Mouse (Mus musculus) hindbrain, embryonic 16.5 days (tissue): Measurements from ENCODE around the gene Tmem185b. TPM values are rescaled to one million over a fixed set of nuclear protein-coding genes. Genes with fewer than 3 reads are reported as not detected.

ENCODE experiments used
- ATAC-seq: fragments of 200-750 bp; cut with Nextera tagmentation; 2 replicates; pipeline ENCODE4 v1.8.0; 2017; ENCODE audit warnings: moderate TSS enrichment, moderate library complexity
- H3K27ac ChIP-seq: fragments of 300-500 bp; sonication (generic); 2 replicates; pipeline ENCODE4 v1.5.1; 2014; ENCODE audit warnings: low read depth, mild to moderate bottlenecking, control low read depth, low read length, moderate library complexity
- H3K27me3 ChIP-seq: fragments of 300-500 bp; sonication (generic); replicated peaks from 2 replicates; pipeline ENCODE4 v1.6.1; 2014; ENCODE audit warnings: low read length; ENCODE audit not compliant: control insufficient read depth, insufficient read depth
- H3K36me3 ChIP-seq: fragments of 300-500 bp; sonication (generic); 2 replicates; pipeline ENCODE4 v1.6.1; 2014; ENCODE audit warnings: mild to moderate bottlenecking, low read length, moderate library complexity, mixed read lengths; ENCODE audit not compliant: control insufficient read depth, insufficient read depth
- H3K4me1 ChIP-seq: fragments of 300-500 bp; sonication (generic); 2 replicates; pipeline ENCODE4 v1.6.1; 2014; ENCODE audit warnings: low read depth, low read length; ENCODE audit not compliant: control insufficient read depth, insufficient read depth
- H3K4me2 ChIP-seq: fragments of 300-500 bp; sonication (generic); 2 replicates; pipeline ENCODE4 v1.6.1; 2014; ENCODE audit warnings: mild to moderate bottlenecking, low read length, control low read depth, moderate library complexity
- H3K4me3 ChIP-seq: fragments of 300-500 bp; sonication (generic); 2 replicates; pipeline ENCODE4 v1.5.1; 2014; ENCODE audit warnings: mild to moderate bottlenecking, low read length, control low read depth, moderate library complexity
- H3K9ac ChIP-seq: fragments of 300-500 bp; sonication (generic); 2 replicates; pipeline ENCODE4 v1.6.1; 2014; ENCODE audit warnings: low read depth, mild to moderate bottlenecking, control low read depth, low read length, moderate library complexity
- H3K9me3 ChIP-seq: fragments of 300-500 bp; sonication (generic); 2 replicates; pipeline ENCODE4 v1.6.1; 2014; ENCODE audit warnings: mild to moderate bottlenecking, low read length, moderate library complexity; ENCODE audit not compliant: control insufficient read depth
- WGBS: fragments of 180-500 bp; shearing (Covaris S2); extraction: QIAGEN DNeasy Blood & Tissue Kit; methylation state at CpG from one replicate; pipeline ENCODE4 v1.1.7; 2014; 5-methylcytosine and 5-hydroxymethylcytosine counted together
- polyA plus RNA-seq: library from polyadenylated mRNA; unstranded; fragments of >200 nt; fragmentation: Nextera tagmentation; extraction: Ambion mirVana; gene quantifications from 2 replicates; pipeline ENCODE4 v1.2.1, GENCODE M21; 2015

Tmem185b gene
- polyA plus RNA-seq, 1 experiment from 2014 or later, result 17.3 TPM

GRCm38 (mm10) chr1:119523826-119524225 is 2.1 kb upstream of the Tmem185b start:
- no peaks in the 10 kb centered on the region for H3K9me3 ChIP-seq
- 93% methylated on average over 7 of the region's 7 CpGs for WGBS

GRCm38 (mm10) chr1:119525004-119525444 is 936 bp upstream of the Tmem185b start:
- no peak for ATAC-seq
- Histone ChIP-seq H3K27ac (no peak overlapping the region), H3K9ac (peak overlapping the region; percentile 85), H3K27me3 (no peaks in the 10 kb centered on the region), H3K4me3 (peak overlapping the region; percentile 71), H3K9me3 (no peaks in the 10 kb centered on the region), H3K4me2 (peak overlapping the region; percentile 93), H3K4me1 (peaks cover 19% of the 10 kb centered on the region), H3K36me3 (peaks cover 13% of the 10 kb centered on the region)
- WGBS, result 9% methylated on average over 5 of the region's 5 CpGs

More at GRCm38 (mm10) chr1:119523826-119524225, 2.1 kb upstream of the Tmem185b start:
- Histone ChIP-seq H3K4me3 (no peak overlapping the region), H3K36me3 (peaks cover 8% of the 10 kb centered on the region), H3K9ac (no peak overlapping the region), H3K27me3 (no peaks in the 10 kb centered on the region), H3K4me2 (no peak overlapping the region), H3K27ac (no peak overlapping the region), H3K4me1 (peaks cover 19% of the 10 kb centered on the region)
- ATAC-seq, result no peak

GRCm38 (mm10) chr1:119530941-119531340 is 5.0 kb downstream of the Tmem185b start:
- H3K4me3 ChIP-seq, result no peak overlapping the region
- H3K27me3 ChIP-seq, result no peaks in the 10 kb centered on the region
- ATAC-seq, result no peak
- no peak overlapping the region for H3K9ac ChIP-seq
- no peak overlapping the region for H3K27ac ChIP-seq
- H3K4me2 ChIP-seq, result no peak overlapping the region
- peaks cover 13% of the 10 kb centered on the region for H3K36me3 ChIP-seq
- WGBS, result 93% methylated on average over 13 of the region's 13 CpGs
- H3K4me1 ChIP-seq, result peaks cover 7% of the 10 kb centered on the region
- H3K9me3 ChIP-seq, result no peaks in the 10 kb centered on the region

- no peak overlapping the region for H3K4me2 ChIP-seq
- no peak for ATAC-seq
- no peak overlapping the region for H3K9ac ChIP-seq
- no peak overlapping the region for H3K27ac ChIP-seq
- peaks cover 13% of the 10 kb centered on the region for H3K36me3 ChIP-seq
- H3K4me3 ChIP-seq, result no peak overlapping the region
- H3K4me1 ChIP-seq, result no peaks in the 10 kb centered on the region
- 97% methylated on average over 5 of the region's 6 CpGs for WGBS
- no peaks in the 10 kb centered on the region for H3K9me3 ChIP-seq
- no peaks in the 10 kb centered on the region for H3K27me3 ChIP-seq
These were observed 6.2 kb downstream of the Tmem185b start for GRCm38 (mm10) chr1:119532165-119532564.

GRCm38 (mm10) chr1:119533093-119533805 is 7.3 kb downstream of the Tmem185b start:
- Histone ChIP-seq H3K36me3 (peaks cover 9% of the 10 kb centered on the region), H3K9ac (no peak overlapping the region), H3K9me3 (no peaks in the 10 kb centered on the region), H3K4me2 (no peak overlapping the region), H3K27ac (no peak overlapping the region), H3K4me1 (no peaks in the 10 kb centered on the region), H3K27me3 (no peaks in the 10 kb centered on the region), H3K4me3 (no peak overlapping the region)
- peak; percentile 80 for ATAC-seq
- 72% methylated on average over 18 of the region's 18 CpGs for WGBS

- WGBS, result 97% methylated on average over 5 of the region's 5 CpGs
- no peak overlapping the region for H3K27ac ChIP-seq
- no peaks in the 10 kb centered on the region for H3K27me3 ChIP-seq
- no peaks in the 10 kb centered on the region for H3K9me3 ChIP-seq
- H3K9ac ChIP-seq, result no peak overlapping the region
- no peaks in the 10 kb centered on the region; the same call in 1 of the 2 replicates for H3K36me3 ChIP-seq
- no peak overlapping the region for H3K4me2 ChIP-seq
- ATAC-seq, result no peak
- H3K4me3 ChIP-seq, result no peak overlapping the region
- no peaks in the 10 kb centered on the region for H3K4me1 ChIP-seq
These were observed 8.4 kb downstream of the Tmem185b start for GRCm38 (mm10) chr1:119534341-119534740.

- Histone ChIP-seq H3K27ac (no peak overlapping the region), H3K9me3 (no peaks in the 10 kb centered on the region), H3K4me3 (no peak overlapping the region), H3K9ac (no peak overlapping the region), H3K4me2 (no peak overlapping the region), H3K27me3 (no peaks in the 10 kb centered on the region), H3K36me3 (no peaks in the 10 kb centered on the region), H3K4me1 (no peaks in the 10 kb centered on the region)
- 89% methylated on average over 2 of the region's 2 CpGs for WGBS
- ATAC-seq, result no peak
These were observed 10.2 kb downstream of the Tmem185b start for GRCm38 (mm10) chr1:119536122-119536521.

- H3K4me2 ChIP-seq, result no peak overlapping the region
- H3K9me3 ChIP-seq, result no peaks in the 10 kb centered on the region
- H3K36me3 ChIP-seq, result no peaks in the 10 kb centered on the region
- H3K27ac ChIP-seq, result no peak overlapping the region
- ATAC-seq, result no peak
- 92% methylated on average over 6 of the region's 6 CpGs for WGBS
- H3K4me3 ChIP-seq, result no peak overlapping the region
- no peaks in the 10 kb centered on the region for H3K27me3 ChIP-seq
- H3K9ac ChIP-seq, result no peak overlapping the region
- H3K4me1 ChIP-seq, result no peaks in the 10 kb centered on the region
These were observed 11.7 kb downstream of the Tmem185b start for GRCm38 (mm10) chr1:119537651-119538050.

- Histone ChIP-seq H3K4me1 (no peaks in the 10 kb centered on the region), H3K4me2 (no peak overlapping the region), H3K27ac (no peak overlapping the region), H3K36me3 (no peaks in the 10 kb centered on the region), H3K9ac (no peak overlapping the region), H3K9me3 (no peaks in the 10 kb centered on the region), H3K4me3 (no peak overlapping the region), H3K27me3 (no peaks in the 10 kb centered on the region)
- 74% methylated on average over 2 of the region's 2 CpGs for WGBS
- no peak for ATAC-seq
These were observed 13.3 kb downstream of the Tmem185b start for GRCm38 (mm10) chr1:119539252-119539651.
